ENCODE assay signal across 9 mouse cellular contexts in the genomic region with DNA sequence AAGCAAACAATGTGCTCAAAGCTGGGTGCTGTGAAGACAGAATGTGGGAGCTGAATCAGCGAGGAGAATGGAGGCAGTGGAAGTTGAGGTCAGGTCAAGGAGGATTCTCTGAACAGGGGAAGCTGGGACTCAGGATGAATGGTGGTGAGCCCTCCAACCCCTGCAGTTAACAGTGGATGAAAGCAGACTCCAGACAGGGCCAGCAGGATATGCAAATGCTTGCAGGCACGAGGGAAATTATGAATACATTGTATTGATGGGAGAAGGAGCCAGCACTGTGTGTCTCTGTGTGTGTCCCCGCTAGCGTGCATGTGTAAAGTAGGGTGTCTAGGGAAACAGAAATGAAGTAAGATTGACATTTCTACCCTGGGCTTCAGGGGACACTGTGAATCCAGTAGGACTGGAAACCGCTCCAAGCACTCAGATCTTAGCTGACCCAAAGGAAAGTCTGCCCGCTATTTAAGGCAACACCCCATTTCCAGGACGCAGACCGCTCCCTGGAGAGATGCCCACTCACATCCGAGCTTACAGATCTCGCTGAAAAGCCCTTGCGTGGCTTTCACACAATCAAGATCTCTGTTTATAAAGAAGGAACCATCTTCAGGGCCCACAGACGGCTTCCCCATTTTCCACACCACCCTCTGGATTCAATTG.
A peak's percentile ranks its signal among the peaks of the same experiment; 100 is the strongest.
DNase-seq lines count a peak whose midpoint lies in the region; ATAC-seq and TF ChIP-seq lines count a peak whose summit lies in the region.
"Had no signal": no experiment of that assay in that cellular context is flagged by ENCODE, and none has a peak within 500 bp of the region (broad histone marks: within the 10 kb centered on the region; RNA-seq: fewer than 3 reads in every experiment).

No protein-coding gene starts in this region.

- H3K4me2 ChIP-seq in lung, embryonic 14.5 days: no peak overlapping the region
- H3K4me2 ChIP-seq in neural tube, embryonic 13.5 days: no peak overlapping the region
- H3K4me2 ChIP-seq in liver, embryonic 11.5 days: no peak overlapping the region

- no peak overlapping the region for H3K4me3 ChIP-seq in lung, embryonic 14.5 days (ENCODE audit: low read depth, low read length)
- H3K4me3 ChIP-seq in lung, adult 2 months (replicated peaks; ENCODE audit: extremely low read depth, low read depth, low read length): no peak overlapping the region
- H3K4me3 ChIP-seq in forebrain, embryonic 10.5 days: no peak overlapping the region
- no peak overlapping the region for H3K4me3 ChIP-seq in neural tube, embryonic 13.5 days
- H3K4me3 ChIP-seq in liver, embryonic 11.5 days (ENCODE audit: low read depth, low read length): no peak overlapping the region

- peak overlapping the region; percentile 77 for H3K27ac ChIP-seq in lung, embryonic 14.5 days (ENCODE audit: low read depth)
- peak overlapping the region; percentile 71 for H3K27ac ChIP-seq in forebrain, embryonic 10.5 days
- peak overlapping the region; percentile 75 for H3K27ac ChIP-seq in neural tube, embryonic 13.5 days (replicated peaks)
- H3K27ac ChIP-seq in liver, embryonic 11.5 days (ENCODE audit: low read depth, low read length): no peak overlapping the region

- TF ChIP-seq CTCF in lung, embryonic 14.5 days (IDR thresholded peaks at IDR 0.05; ENCODE audit: low read depth): no peak
- TF ChIP-seq CTCF in lung, adult 2 months (IDR thresholded peaks at IDR 0.05; ENCODE audit: insufficient read depth, low read length): no peak

- 46% methylated on average over 12 of the region's 12 CpGs for WGBS in lung, embryonic 14.5 days
- WGBS in lung, adult 2 months: 56% methylated on average over 12 of the region's 12 CpGs
- WGBS in forebrain, embryonic 10.5 days: 70% methylated on average over 12 of the region's 12 CpGs
- 45% methylated on average over 12 of the region's 12 CpGs for WGBS in neural tube, embryonic 13.5 days
- 69% methylated on average over 12 of the region's 12 CpGs for WGBS in liver, embryonic 11.5 days

- H3K4me1 ChIP-seq in lung, embryonic 14.5 days (ENCODE audit: insufficient read depth): peaks cover 6% of the 10 kb centered on the region; the same call in 1 of the 2 replicates
- no peaks in the 10 kb centered on the region for H3K4me1 ChIP-seq in lung, adult 2 months (ENCODE audit: control insufficient read depth, insufficient read depth, low read length)
- peaks cover 31% of the 10 kb centered on the region for H3K4me1 ChIP-seq in forebrain, embryonic 10.5 days
- peaks cover 30% of the 10 kb centered on the region for H3K4me1 ChIP-seq in neural tube, embryonic 13.5 days (replicated peaks)
- H3K4me1 ChIP-seq in liver, embryonic 11.5 days (replicated peaks; ENCODE audit: control insufficient read depth, insufficient read depth, low read length): no peaks in the 10 kb centered on the region; the same call in 1 of the 2 replicates

- H3K36me3 ChIP-seq in lung, embryonic 14.5 days (ENCODE audit: insufficient read depth): no peaks in the 10 kb centered on the region
- H3K36me3 ChIP-seq in forebrain, embryonic 10.5 days (replicated peaks): no peaks in the 10 kb centered on the region
- H3K36me3 ChIP-seq in neural tube, embryonic 13.5 days: no peaks in the 10 kb centered on the region
- no peaks in the 10 kb centered on the region for H3K36me3 ChIP-seq in liver, embryonic 11.5 days (ENCODE audit: control insufficient read depth, insufficient read depth, low read length)
- H3K36me3 ChIP-seq: G1E had no signal

- H3K9me3 ChIP-seq in lung, embryonic 14.5 days (ENCODE audit: low read depth, low read length): no peaks in the 10 kb centered on the region
- H3K9me3 ChIP-seq in forebrain, embryonic 10.5 days: no peaks in the 10 kb centered on the region
- H3K9me3 ChIP-seq in neural tube, embryonic 13.5 days: no peaks in the 10 kb centered on the region
- H3K9me3 ChIP-seq in liver, embryonic 11.5 days (ENCODE audit: control insufficient read depth, low read length): no peaks in the 10 kb centered on the region
- H3K9me3 ChIP-seq: G1E had no signal

- peak; percentile 63 for DNase-seq in lung, embryonic 14.5 days
- no peak for DNase-seq in lung, adult 2 months
- DNase-seq in forebrain, embryonic 10.5 days (ENCODE audit: extremely low spot score, low spot score): no peak
- DNase-seq in kidney, postnatal 14 days: peak; percentile 38
- no peak for DNase-seq in liver, embryonic 11.5 days (ENCODE audit: low spot score)
- no peak for DNase-seq in urinary bladder, postnatal 25 days (ENCODE audit: low spot score)
- no peak for DNase-seq in adrenal gland, postnatal 25 days

- ATAC-seq in lung, embryonic 14.5 days (ENCODE audit: insufficient read depth): no peak
- 0 out of 2 replicates have a peak, but pooled peaks have one; percentile 23 for ATAC-seq in neural tube, embryonic 13.5 days (ENCODE audit: low read depth)
- no peak for ATAC-seq in liver, embryonic 11.5 days (replicated peaks; ENCODE audit: low FRiP score)

- no peaks in the 10 kb centered on the region for H3K27me3 ChIP-seq in lung, embryonic 14.5 days (ENCODE audit: insufficient read depth, low read length)
- no peaks in the 10 kb centered on the region for H3K27me3 ChIP-seq in forebrain, embryonic 10.5 days (ENCODE audit: poor library complexity, severe bottlenecking)
- H3K27me3 ChIP-seq in neural tube, embryonic 13.5 days: no peaks in the 10 kb centered on the region
- no peaks in the 10 kb centered on the region for H3K27me3 ChIP-seq in liver, embryonic 11.5 days (replicated peaks; ENCODE audit: control insufficient read depth, insufficient read depth, low read length)

- peak overlapping the region; percentile 6; the same call in 1 of the 2 replicates for H3K9ac ChIP-seq in lung, embryonic 14.5 days
- no peak overlapping the region for H3K9ac ChIP-seq in neural tube, embryonic 13.5 days
- no peak overlapping the region for H3K9ac ChIP-seq in liver, embryonic 11.5 days (ENCODE audit: low read depth, low read length)

- TF ChIP-seq POLR2A in lung, adult 2 months (IDR thresholded peaks at IDR 0.05; ENCODE audit: borderline replicate concordance, extremely low read depth, low read depth, low read length): no peak

Comparison
In these comparisons a context has a peak if more than half of its experiments do, and no peak if none do; other contexts are left out.
1. DNase-seq: peak in lung, embryonic 14.5 days (single experiment) and kidney, postnatal 14 days (single experiment); none in lung, adult 2 months (single experiment), forebrain, embryonic 10.5 days (single experiment), liver, embryonic 11.5 days (single experiment), urinary bladder, postnatal 25 days (single experiment) and adrenal gland, postnatal 25 days (single experiment).